Mouse (Mus musculus) lung, postnatal 25 days (tissue): ENCODE data around the gene Fam71f1.

Source experiments
- DNase-seq: peaks from one replicate; pipeline ENCODE4 v3.0.0; 2022; ENCODE audit warnings: low spot score

The Fam71f1 gene

DNA sequence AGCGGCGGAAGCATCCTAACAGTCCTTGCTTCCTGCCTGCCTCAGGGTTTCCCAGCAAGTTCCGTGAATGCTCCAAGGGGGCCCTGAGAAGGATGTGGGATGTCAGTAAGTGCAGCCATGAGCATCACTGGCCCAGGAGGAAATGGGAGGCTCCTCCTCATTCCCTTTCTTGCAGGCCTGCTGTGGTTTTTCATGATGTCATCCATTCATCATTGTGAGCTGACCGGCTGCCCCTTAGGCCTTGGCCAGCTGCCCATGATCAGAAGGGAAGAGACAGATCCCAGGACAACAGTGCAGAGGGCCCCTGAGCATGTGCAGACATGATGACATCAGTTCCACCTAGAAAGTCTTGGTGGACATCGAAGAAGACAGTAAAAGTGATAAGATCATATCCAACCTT, at the start of gene Fam71f1:
Gene Fam71f1 (plus strand): TSS at position 262 of the 400 bp plus-strand sequence.
- DNase-seq, result peak; percentile 19

GRCm38 (mm10) chr6:29270961-29271360, 48.0 kb upstream of the Fam71f1 start:
- DNase-seq, result peak; percentile 76

- peak; percentile 95 for DNase-seq
Measured at GRCm38 (mm10) chr6:29272312-29273072, 46.4 kb upstream of the Fam71f1 start, which contains the start of gene Hilpda. Gene Hilpda, plus strand, starts transcription at chr6:29272488.

DNA sequence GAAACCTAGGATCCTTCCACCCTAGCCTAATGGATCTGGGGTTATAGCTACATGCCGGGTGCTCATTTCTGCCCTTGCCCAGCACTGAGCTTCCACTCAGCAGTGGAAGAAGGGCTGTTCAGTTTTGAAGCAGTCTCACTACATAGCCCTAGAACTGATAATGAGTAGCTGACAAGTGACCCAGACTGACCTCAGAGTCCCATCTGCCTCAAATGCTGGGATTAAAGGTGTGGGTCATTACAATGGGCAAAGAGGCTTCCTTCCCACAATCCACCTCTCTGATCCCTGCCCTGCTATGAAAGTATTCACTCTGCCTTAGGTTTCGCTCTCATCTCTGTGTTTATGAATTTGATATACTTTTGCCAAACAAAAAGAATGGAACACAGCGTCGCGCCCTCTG, 42.2 kb upstream of the Fam71f1 start:
- DNase-seq, result no peak

DNA sequence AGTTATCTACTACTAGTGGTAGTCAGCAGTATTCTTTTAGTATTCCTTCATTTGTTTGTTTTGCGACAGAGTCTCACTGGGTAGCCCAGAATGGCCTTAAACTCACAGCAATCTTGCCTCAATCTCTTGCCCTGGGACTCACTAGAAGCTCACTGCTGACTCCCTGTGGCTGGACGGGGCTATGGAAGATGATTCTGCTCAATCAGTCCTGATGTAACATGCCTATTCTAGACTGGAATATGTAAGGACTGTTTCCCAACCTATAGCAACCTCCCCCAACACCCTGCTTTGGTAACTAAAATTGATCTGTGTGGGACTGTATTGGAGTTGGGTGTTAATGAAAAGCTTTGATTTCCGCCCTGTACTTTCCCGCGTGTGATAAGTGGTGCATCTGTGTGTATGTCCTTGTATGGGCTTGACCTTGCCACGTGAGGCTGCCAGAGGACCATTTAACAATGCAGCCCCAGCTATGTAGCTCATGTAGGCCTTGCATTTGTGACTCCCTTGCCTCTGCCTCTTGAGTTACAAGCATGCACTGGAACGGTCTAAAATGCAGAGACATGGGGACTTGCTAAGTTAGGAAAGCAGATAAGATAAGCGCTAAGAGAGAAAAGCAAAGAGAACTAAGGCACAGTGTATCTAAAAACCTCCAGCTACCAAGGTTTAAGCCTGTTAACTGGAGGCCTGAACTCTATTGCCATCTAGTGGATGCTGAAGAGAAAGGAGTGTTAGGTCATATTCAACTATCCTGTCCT, 40.2 kb upstream of the Fam71f1 start:
- DNase-seq, result peak; percentile 78

DNA sequence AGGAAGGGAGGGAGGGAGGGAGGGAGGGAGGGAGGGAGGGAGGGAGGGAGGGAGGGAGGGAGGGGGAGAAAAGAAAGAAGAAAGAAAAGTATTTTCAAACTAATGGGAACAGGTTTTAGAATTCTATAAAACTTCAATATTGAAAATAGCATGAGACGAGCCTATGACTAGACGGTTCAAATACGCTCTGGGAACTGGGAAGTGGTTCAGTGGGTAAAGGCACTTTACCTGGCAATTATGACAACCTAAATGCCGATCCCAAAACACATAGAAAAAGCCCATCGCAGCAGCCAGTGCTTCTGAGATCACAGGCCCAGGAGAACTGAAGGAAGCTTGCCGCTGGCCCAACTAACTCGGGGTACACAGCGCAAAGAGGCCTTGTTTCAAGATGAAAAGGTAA, 39.6 kb upstream of the Fam71f1 start, which contains the start of gene Fam71f2:
Gene Fam71f2 (plus strand): TSS at position 301 of the 400 bp plus-strand sequence.
- no peak for DNase-seq

DNA sequence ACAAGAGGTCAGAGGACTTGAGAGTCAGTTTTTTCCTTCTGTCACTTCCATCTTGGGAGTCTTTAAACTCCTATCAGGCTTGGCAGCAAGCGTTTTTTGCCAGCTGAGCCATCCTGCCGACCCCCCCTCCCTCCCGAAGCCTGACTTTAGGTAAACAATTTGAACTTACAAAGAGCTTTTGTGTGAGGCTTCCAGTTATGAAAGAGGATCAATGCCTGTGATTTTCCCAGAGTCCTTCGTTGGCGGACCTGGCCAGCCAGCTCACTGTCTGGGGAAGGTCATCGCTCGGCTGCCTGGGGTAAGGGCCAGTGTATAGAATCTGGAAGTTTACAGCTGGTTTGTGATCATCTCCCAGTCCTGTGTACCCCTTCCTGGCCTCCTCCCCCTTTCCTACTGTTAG, 38.3 kb upstream of the Fam71f1 start:
- DNase-seq, result no peak

DNA sequence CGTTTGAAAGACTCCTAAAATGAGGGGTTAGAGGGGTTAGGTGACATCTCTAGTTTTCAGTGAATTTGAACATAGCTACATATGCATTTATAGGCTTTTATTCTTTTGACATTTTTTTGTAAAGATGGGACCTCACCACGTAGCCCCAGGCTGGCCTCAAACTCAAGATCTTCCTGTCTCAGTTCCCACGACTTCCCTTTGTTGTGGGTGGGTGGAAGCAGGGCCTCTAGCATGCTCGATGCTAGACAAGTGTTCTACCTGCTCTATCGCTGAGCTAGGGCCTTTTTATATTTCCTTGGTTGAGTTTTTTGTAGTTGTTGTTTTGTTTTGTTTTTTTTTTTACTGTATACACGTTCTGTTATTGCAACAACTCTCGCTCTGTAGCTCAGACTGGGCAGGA, 32.1 kb upstream of the Fam71f1 start:
- no peak for DNase-seq

GRCm38 (mm10) chr6:29287481-29287880, 31.5 kb upstream of the Fam71f1 start:
- no peak for DNase-seq

GRCm38 (mm10) chr6:29287944-29288343, 31.0 kb upstream of the Fam71f1 start:
- DNase-seq, result no peak

DNA sequence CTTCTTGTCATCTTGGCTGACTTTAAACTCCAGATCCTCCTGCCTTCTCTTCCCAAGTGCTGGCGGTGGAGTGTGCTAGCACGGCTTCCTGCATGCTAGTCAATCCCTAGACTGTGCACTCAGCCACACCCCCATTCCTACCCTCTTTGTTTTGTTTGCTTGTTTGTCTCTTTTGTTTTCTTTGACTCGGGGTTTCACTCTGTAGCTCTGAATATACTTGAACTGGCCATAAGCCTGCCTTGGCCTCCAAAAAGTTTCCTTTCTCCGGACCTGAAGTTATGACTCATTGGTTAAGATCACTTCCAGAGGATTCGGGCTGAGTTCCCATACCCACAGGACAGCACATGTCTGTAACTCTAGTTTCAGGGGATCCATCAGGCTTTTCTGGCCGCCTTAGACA, 30.3 kb upstream of the Fam71f1 start:
- no peak for DNase-seq

- DNase-seq, result no peak
Measured at GRCm38 (mm10) chr6:29299112-29299511, 19.8 kb upstream of the Fam71f1 start.

DNA sequence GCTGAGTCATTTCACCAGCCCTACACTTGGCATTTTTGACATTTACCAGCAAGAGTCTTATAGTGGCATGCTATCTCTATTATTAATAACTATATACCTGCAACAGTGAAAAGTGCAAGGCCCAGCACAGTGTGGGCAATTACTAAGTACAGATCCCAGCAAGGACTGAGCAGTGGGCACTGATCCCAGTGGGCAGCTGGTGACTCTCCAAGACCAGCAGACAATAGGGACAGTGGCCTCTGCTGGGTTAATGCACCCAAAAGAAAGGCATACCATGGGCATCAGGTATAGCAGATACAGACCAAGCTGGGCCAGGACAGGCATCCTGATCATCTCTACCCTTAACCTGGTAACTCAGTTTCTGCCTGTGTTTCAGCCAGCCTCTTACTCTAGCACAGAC, 15.7 kb upstream of the Fam71f1 start:
- no peak for DNase-seq

GRCm38 (mm10) chr6:29303726-29304125, 15.2 kb upstream of the Fam71f1 start:
- DNase-seq, result no peak

DNA sequence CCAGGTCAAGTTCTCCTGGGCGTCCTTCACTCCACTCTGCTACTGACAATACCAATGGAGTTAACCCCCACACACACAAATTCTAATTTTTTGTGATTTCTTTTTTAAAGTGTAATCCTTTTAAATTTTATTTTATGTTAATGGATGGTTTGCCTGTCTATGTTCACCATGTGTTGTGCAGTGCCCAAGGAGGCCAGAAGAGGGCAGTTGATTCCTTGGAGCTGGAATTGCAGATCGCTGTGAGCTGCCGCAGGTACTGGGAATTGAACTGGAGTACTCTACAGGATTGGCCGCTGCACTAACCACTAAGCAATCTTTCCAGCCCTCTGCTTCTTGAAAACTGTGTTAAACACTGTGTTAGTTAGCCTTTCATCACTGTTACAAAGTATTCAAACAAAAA, 13.5 kb upstream of the Fam71f1 start:
- DNase-seq, result no peak

DNA sequence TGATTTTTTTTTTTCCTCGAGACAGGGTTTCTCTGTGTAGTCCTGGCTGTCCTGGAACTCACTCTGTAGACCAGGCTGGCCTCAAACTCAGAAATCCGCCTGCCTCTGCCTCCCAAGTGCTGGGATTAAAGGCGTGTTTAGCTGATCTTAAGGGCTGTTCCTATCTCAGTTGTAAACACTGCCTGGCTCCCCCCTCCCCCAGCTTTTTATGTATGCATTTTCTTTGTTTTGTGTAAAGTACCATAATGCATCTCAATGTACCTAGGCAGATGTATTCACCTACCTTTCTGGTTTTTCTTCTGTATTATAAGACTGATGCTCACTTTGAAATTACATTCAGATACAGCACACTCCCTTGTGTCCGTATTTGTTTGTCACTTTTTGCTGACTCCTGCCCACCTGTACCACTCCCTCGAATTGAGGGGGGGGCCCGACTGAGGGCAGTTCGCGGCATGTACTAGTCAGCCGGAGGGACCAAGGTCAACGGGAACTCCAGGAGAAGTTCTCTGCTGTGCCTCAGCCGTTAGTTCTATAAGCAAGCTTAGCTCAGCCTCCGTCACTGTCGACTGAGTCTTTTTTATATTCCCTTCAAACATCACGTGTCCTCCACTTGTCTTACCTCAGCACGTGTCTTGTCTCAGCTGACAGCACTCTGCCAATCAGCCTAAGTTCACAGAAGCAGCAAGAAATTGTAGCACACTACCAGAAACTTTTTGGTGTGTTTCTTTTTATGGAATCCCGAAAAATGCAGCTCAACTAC, 9.9 kb upstream of the Fam71f1 start:
- no peak for DNase-seq

- DNase-seq, result no peak
Measured at GRCm38 (mm10) chr6:29313690-29314202, 5.2 kb upstream of the Fam71f1 start.

DNA sequence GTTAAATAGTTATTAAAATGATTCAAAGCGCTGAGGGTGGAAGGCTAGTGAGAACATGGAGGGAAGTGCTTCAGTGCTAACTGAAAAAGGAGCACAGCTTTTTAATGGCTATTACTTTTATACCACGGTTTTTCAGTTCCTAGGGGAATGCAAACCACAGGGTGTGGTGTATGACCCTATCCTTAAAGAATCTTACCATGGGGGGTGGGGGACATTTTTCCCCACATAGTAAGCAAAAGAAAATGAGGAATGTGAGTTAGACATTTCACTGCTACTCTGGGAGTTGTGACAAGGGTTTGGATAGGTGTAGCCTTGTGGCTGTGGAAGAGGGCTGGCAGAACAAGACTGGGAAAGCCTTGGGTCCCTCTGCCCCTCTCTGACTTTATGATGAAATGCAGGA, 1.7 kb upstream of the Fam71f1 start:
- no peak for DNase-seq

DNA sequence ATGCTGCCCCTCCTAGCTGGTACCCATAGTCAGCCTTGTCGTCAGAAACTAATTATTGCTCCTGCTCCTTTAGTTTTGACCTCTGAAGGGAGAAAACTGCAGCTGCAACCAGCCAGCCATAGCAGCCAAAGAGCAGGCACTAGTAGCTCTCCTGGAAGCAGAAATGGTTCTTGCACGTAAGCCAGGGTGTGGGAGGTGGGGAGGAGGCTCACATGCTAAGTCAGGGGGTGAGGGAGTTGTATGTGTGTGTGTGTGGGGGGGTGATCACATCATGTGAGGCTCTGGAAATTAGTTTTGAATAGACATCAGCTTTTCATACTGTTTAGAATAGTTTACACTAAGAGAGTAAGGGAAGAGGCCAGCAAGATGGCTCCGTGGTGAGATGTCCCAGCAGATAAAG, 999 bp upstream of the Fam71f1 start:
- DNase-seq, result no peak

DNA sequence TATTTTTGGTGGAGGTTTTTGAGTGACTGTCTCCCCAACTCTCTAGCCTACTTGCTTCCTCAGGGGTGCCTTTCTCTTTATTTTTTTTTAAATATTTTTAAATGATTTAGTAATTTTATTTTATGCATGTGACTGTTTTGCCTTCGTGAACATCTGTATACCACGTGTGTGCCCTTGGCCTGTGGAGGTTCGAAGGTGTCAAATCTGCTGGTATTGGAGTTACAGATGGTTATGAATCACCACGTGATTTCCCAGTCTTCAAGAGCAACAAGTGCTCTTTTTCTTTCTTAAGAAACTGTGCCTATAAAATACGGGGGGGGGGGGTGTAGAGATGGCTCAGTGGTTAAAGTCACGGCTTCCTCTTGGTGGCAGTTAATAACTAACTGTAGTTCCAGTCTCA, 2.6 kb downstream of the Fam71f1 start:
- DNase-seq, result no peak

GRCm38 (mm10) chr6:29322147-29322546, 3.2 kb downstream of the Fam71f1 start:
- DNase-seq, result no peak

DNA sequence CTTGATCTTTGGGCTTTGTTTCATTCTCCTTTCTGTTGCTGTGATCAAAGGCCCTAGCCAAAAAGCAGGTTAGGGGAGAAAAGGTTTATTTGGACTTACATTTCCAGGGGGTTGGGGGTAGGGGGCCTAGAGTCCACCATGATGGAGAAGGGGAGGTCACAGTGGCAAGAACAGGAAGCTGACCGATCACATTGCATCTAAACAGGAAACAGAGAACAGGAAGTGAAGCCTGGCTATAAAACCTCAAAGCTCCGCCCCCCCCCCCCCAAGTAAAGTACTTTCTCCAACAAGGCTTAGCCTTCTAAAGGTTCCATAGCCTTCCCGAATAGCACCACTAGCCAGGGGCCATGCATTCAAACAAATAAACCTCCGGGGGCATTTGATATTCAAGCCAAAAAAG, 3.8 kb downstream of the Fam71f1 start:
- DNase-seq, result no peak
